Mouse (Mus musculus): ENCODE results near the gene Sun1. TPM values are rescaled to one million over a fixed set of nuclear protein-coding genes. Genes with fewer than 3 reads are reported as not detected.

The Sun1 gene
- polyA plus RNA-seq (2012; rRNA removed), result 75.3 and 78.6 TPM in 2 replicates

GRCm38 (mm10) chr5:139199995-139200769, at the start of gene Sun1:
TSS of gene Sun1 (plus strand) at chr5:139200637.

DNA sequence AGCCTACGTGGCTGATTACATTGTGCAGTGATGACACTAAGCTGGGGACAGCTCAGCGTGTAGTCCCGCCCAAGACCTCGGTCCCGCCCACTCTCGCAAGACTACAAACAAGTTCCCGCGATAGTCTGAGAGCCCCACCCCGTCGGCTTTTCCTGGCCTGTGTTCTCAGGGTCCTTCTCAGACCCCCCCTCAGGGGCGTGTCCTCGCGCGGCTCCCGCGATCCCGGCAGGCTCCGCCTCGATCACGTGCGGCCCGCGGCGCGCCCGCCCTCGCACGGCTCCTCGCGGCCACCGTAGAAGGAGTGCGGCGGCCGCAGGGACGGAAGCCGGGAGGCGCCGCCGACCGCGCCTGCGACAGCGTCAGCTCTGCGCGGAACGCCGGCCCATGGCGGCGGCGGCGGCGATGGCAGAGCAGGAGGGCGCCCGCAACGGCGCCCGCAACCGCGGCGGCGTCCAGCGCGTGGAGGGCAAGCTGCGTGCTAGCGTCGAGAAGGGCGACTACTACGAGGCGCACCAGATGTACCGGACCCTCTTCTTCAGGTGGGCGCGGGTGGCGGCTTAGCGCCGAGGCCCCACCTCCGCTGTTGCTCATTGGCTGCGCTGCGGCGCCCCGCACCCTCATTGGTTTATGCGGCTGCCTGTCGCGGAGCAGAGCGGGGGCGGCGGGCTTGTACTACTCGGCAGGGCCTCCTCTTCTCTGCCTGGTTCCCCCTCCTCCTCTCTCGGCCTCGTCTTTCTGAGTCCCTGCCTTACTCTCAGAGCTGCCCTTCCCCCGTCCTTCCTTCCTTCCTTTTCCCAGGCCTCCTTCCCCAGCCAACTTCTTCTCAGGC, 51.9 kb downstream of the Sun1 start, which contains the start of gene Get4:
Gene Get4 (plus strand): TSS at position 244 of the 829 bp plus-strand sequence.

Other genes with a start within 250 kb of the Sun1 start
- gene Pdgfa, start 203.3 kb upstream of the Sun1 start, polyA plus RNA-seq (2012; rRNA removed), result 16.1 and 20.8 TPM in 2 replicates
- gene Prkar1b, start 50.6 kb upstream of the Sun1 start, polyA plus RNA-seq (2012; rRNA removed), result 348 and 372 TPM in 2 replicates
- 7.3 and 8.3 TPM in 2 replicates for gene Dnaaf5, start 50.4 kb upstream of the Sun1 start, polyA plus RNA-seq (2012; rRNA removed)
- 101 and 108 TPM in 2 replicates for gene Get4, start 51.7 kb downstream of the Sun1 start, polyA plus RNA-seq (2012; rRNA removed)
- 118 and 121 TPM in 2 replicates for gene Adap1, start 125.0 kb downstream of the Sun1 start, polyA plus RNA-seq (2012; rRNA removed)
- 106 and 111 TPM in 2 replicates for gene Cox19, start 150.8 kb downstream of the Sun1 start, polyA plus RNA-seq (2012; rRNA removed)
- gene Cyp2w1, start 152.0 kb downstream of the Sun1 start, polyA plus RNA-seq (2012; rRNA removed), result not detected in 2 replicates
- gene Gpr146, start 177.1 kb downstream of the Sun1 start, polyA plus RNA-seq (2012; rRNA removed), result 1.7 and 2.0 TPM in 2 replicates
- 0.13 and 0.82 TPM in 2 replicates for gene C130050O18Rik, start 204.6 kb downstream of the Sun1 start, polyA plus RNA-seq (2012; rRNA removed)
- gene Gper1, start 222.5 kb downstream of the Sun1 start, polyA plus RNA-seq (2012; rRNA removed), result 4.5 and 4.6 TPM in 2 replicates